Mouse (Mus musculus): Measurements from ENCODE around the gene Cdh4.

Gene Cdh4

DNA sequence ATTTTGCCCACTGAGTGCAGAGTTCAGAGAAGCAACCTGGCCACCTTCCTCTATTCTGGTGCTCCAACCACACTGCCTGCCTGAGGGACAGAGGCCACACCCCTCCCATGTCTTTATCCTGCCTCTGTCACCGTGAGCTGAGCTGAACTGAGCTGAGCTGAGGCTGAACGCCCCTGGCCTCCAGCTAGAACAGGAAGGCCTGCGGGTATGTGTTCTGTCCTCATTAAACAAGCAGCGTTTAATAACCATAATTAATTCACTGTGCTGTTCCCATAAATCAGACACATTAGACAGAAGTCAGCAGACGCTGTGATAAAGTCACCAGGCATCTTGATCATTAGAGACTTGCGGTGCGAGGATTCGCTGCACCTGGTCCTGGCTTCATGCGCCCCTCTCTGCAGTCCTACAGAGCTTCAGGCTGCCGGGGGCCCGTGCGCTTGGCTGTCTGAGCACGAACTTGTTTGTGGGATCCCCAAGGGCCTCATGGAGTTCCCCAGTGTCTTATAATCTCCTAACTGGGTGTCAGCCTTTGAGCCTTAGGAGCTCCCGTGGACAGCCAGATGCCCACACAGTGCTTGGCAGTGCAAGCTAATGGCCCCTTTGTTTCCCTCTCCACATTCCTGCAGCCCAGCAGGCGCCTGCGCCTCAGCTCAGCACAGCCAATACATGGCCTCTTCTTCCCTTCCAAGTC is 291.1 kb downstream of the Cdh4 start:
- DNase-seq (ENCODE audit: low spot score), result no peak

DNA sequence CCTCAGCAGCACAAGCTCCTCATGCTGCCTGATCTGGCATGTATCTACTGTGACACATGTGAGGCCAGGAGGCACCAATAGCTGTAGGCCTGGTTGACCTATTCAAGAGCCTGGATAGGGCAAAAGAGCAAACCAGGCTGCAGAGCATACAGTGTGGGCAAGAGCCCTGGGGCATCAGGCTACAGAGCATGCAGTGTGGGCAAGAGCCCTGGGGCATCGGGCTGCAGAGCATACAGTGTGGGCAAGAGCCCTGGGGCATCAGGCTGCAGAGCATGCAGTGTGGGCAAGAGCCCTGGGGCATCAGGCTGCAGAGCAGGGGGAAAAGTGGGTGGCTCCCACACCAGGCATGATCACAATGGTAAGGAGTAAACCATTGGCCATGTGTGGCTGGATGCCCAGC is 300.2 kb downstream of the Cdh4 start:
- no peak for DNase-seq (ENCODE audit: low spot score)

DNA sequence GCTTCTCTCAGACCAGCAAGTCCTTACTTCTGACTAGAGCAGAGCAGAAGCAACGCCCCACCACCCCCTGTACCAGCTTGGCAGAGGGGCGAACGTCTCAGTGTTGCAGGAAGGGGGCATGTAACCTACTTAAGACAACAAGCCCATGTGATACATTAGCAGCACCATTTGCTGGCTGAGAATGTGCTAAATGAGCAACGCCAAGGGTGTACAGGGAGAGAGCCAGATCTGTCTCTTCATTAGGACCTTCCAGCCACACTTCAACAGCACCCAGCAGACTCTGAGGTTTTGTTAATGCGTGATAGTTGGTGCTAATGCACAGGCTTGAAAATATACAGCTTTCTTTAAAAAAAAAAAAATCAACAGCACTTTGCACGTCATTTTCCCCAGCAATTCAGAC is 300.6 kb downstream of the Cdh4 start:
- no peak for DNase-seq (ENCODE audit: low spot score)

DNA sequence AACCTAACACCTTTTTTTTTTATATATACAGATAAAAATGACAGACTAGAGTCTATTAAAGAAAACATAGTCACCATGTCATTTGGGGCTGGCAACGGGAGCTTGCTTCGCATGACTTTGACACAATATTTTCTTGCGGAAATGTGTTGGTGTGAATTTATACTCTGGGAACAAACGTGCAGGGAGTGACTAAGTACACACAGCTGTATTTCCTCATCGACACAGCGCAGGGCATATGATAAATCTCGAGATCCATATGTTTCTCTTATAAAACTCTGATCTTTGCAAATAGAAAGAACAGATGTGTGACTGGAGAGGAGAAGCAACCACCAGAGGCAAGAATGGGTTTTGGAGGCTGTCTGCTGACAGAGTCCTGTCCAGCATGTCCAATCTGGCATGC is 304.3 kb downstream of the Cdh4 start:
- DNase-seq (ENCODE audit: low spot score), result no peak

DNA sequence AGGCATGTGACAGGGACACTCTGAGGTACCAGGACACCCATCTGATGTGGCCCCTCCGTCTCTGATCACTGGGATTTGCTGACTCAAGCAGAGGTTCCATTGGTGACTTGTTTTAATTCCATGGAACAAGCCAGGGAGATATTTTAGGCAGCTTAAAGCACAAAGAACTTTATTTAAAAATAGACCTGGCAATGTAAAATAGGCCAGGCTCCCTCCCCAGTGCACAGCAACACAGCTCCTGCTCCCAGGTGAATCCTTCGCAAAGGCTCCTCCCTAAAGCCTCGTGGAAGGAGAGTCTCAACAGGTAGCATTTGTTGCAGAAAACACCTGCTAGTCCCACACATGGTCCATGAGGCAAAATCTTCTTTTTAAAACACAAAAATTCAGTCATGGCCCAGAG is 307.2 kb downstream of the Cdh4 start:
- DNase-seq (ENCODE audit: low spot score), result no peak

DNA sequence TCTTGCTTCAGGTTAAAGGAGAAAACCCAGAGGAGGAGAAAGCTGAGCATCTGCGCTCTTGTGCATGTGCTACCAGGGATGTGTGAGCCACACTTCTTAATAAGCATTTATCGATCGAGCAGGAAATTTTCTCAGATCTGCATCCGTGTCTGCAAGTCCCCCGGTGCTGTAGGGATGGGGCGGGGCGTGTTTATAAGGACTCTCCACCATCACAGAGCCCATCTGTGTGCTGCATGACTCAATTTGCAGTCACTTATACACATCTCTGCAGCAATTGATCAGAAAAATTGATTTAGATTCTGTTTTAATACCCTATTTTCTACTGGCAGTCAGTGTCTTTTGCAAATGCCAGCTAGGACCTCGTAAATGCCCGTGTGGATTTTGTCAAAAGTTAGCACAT is 311.6 kb downstream of the Cdh4 start:
- DNase-seq (ENCODE audit: low spot score), result no peak

DNA sequence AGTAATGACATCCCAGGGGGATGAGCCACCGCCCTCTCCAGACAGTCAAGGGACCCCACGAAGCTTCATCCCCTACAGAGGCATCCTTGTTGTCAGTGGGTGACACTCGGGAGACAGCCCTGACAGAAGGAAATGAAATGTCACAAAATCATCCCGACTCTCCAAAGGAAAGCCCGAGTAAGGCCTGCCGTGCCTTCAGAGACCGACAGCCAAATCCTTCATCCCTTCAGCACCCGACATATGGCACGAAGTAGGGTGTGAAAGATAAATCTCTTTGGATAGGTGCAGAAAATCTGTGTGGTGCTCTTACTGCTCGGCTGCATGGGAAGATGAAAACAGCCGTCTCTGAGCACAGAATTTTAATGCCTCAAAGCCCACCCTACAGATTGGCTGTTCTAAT is 312.5 kb downstream of the Cdh4 start:
- no peak for DNase-seq (ENCODE audit: low spot score)

DNA sequence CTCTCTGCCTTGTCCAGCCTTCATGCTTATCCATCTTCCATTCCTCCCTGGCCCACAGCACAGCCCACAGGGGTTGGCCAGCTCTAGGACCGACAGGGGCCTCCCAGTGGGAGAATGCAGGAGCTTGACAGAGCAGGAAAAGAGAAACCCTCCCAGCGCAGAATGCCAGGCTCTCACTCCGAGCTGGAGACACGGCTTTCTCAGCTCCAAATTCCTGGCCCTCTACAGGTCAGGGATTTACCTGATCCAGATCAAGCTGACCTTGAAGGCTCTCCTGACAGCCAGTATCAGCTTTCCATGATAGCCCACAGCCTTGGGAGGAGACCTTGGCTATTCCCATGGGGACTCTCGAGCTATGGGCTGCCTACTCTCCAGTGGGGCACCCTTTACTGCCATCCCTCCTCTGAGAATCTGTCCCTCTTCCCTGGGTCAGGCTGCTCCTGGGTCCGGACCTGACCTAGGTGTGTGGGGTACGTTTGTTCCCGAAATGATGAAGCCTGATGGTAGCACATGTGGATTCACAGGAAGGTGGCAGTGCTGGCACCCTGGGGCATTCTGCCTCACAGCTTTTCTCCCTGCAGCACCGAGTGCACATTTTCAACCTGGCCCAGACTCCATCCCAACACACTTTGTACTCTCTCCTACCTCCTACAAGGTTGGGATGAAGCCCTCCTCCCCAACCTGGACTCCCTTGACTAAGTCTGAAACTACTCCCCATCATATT is 319.6 kb downstream of the Cdh4 start:
- no peak for DNase-seq (ENCODE audit: low spot score)

DNA sequence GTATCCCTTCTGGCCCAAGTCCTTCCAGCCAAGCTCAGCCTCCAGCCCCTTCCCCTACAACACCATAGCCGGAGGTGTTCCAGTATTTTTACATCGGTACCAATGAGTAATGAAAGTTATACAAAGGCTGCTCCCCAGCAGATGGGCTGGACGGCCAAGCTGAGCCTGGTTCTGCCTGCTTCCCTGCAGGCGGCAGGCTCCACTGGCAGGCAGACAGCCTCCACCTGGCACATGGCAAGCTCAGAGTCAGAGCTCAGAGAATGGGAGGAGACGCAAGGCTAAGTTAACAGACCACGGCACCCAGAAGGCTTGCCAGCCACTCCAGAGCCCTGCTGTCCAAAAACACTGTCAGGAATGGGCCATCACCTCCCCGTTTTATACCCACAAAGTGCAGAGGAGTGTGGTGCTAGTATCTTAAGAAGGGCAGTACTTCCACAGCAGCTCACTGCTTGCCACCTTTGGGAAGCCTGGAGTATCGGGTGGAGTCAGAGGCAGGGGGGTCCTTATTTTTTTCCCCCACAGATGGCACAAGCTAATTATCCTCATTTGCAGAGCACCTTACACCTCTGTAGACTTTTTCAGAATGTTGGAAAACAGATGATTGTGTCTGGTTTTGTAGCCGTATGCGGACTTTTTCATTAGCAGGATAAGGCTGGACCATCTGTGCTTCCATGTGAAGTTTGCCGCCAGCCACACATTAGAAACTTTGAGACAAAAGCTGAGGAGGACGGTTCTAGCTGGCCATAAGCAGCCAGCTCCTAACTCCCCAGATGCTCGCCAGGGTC is 320.5 kb downstream of the Cdh4 start:
- no peak for DNase-seq (ENCODE audit: low spot score)

DNA sequence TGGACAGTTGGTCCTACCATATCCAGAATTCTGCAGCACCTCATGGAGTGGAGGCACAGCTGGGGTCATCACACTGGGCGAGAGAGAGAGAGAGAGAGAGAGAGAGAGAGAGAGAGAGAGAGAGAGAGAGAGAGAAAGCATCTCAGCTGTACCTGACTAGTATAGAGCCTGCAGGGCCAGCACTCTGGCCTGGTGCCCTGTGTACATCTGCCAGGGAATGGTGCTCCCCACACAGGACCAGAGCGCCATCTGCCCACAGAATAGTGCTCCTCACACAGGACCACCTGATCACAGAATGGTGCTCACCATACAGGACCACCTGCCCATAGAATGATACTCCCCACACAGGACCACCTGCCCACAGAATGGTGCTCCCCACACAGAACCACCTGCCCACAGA is 322.2 kb downstream of the Cdh4 start:
- no peak for DNase-seq (ENCODE audit: low spot score)

DNA sequence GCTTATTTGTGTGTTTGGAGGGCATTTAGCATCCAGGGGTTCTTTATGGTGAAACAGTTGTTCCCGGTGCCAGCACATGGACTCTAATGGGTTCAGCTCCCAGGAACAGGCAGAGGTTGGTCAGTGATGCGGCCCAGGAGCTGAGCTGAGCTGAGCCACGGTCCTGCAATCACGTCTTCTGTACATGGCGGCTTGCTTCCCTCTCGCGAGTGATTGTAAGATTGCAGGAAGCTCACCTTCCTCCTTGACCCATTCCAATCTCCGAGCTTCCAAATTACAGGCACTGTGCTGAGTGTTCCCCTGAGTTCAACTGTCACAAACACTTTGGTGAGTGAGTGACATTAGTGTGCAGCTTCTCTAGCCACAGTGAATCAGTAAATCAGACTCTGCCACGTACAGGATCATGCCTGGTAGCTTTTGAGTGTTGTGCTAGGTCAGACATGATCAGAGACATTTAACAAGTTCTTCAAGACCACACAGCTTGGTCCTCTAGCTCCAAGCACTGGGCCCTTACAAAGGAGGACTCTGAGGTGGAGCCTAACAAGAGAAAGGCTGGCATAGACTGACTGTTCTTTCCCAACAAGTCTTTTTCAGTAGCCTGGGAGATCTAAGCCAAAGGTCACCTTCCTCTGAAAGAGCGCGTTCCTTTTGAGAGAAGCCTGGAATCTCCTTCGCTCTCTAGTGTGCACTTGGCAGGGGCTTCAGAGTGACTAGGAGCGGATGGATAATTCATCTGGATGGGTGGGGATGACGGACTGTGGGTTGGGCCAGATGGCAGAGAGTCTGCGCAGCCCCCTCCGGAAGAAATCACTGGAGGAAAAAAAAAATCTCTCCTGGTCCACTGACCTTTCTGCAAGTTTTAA is 324.7 kb downstream of the Cdh4 start:
- DNase-seq (ENCODE audit: low spot score), result no peak

DNA sequence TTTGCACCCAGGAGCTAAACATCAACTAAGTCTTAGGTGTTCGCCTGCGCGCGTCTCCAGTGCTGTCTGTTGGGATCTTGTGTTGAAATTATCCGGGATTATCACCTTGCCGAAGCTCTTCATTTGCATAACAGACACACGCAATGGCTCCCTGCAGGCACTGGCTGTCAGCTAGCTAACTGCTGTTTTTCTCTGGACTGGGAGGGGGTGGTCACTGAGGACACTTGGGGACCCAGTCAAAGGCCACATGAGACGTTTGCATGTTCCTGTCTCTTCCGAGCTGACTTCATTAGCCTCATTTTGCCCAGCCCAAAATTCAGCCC is 325.3 kb downstream of the Cdh4 start:
- DNase-seq (ENCODE audit: low spot score), result no peak

DNA sequence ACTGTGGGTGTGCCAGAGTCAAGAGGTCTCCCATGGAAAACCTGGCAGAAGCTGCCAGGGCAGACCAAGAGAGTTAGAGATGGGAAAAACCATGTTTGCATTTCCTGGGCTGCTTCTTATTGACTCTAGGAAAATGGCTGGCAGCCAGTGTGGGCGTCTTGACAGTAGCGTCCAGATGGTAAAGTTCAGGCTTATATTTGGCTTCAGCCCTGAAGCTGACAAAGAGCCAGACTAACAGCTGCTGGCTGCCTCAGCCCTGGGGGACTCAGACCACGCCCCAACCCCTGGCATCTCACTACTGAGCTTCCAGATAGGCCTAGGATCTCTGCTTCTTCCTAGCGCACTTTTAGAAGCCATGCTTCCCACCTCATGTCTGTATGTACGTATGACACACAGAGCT is 326.9 kb downstream of the Cdh4 start:
- DNase-seq (ENCODE audit: low spot score), result no peak

DNA sequence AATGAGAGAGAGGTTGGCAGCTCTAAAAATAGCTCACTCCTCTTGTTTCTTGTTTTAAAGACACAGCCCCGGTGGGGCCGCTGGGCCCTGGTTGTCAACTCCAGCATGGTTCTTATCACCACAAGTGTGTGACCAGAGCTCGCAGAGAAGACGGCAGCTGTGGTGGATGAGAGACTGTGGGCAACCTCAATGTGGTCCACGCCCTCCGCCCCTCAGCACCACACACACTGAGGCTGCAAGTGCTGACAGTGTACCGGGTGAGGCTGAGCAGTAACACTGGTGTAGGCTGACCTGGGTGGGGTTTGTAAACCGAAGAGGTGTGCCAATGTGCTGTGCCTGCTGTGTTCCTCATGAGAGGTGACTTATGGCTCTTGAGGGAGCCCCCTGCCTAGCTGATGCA is 327.7 kb downstream of the Cdh4 start:
- no peak for DNase-seq (ENCODE audit: low spot score)

DNA sequence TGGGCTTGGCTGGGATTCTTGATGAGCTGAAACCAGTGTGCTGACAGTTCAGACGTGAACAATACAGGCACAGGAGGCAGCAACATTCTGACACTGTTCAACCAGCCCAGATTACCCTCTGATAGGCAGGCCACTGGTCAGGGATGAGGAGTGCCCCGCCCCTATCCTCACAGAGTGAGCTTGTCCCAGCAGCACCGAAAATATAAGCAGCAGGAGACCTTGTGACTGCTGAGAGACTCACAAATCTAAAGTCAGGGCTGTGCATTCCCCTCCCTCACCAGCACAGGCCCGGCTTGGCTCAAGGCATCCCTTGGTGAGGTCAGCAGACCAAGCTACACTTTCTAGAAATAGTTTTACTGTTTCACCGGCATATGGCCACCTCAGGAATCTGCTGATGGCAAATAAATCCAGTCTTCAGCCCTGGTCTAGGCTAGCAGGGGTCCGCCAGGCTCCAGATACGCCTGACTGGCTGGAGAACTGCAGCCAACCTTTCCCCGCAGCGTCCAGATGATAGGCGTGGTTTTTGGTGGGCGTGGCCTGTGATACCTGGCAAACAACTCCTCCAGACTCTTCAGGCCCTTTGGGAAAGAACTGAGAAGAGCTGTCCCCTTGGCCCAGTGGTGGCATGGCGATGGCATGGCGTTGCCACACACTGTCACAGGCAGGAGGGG is 332.3 kb downstream of the Cdh4 start:
- no peak for DNase-seq (ENCODE audit: low spot score)

DNA sequence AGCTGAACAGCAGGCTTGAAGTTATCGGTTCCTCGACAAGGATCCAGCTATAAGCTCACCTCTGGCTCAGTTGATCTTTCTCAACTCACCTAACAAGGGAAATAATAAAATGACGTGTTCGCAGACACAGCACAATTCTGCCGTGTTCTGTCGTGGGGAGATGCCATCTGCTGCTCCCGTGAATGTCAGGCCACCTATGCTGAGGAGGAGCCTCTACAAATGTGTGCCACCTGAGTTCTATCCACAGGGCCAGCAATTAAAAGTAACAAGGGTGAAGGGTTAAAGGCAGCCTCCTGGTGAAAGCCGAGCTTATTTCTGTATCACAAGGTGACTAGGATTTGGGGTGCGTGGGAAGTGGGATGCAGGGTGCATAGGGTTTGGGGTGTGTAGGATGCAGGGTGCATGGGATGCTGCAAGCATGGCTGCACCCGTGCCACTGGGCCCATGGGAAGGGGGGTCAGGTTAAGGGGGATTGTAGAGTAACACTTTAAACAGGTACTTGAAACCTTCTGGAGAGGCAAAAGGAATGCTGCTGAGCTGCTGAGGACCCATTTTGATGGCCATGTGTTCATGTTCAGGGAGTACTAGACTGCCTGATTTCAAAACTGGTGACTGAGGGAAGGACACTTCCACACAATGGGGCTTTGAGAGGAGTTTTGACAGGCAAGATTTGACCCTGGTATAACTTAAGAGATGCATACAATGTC is 333.9 kb downstream of the Cdh4 start:
- no peak for DNase-seq (ENCODE audit: low spot score)

DNA sequence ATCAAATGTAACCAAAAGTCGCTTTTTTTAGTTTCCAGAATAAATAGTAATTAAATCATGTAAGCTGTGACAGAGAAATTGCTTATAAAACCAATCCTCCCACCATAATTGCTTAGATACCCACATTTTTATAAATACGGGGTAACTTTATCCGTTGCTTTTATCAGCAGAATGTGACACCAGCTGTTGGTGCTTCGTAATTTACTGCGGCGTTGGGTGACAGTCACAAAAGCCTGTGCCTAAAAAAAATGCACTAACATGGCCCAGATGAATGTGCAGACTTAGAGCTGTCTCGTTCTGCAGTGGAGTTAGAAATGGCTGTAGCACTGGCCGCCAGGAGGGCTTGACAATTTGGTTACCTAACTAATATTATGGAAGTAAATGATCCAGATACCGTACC is 337.0 kb downstream of the Cdh4 start:
- no peak for DNase-seq (ENCODE audit: low spot score)

DNA sequence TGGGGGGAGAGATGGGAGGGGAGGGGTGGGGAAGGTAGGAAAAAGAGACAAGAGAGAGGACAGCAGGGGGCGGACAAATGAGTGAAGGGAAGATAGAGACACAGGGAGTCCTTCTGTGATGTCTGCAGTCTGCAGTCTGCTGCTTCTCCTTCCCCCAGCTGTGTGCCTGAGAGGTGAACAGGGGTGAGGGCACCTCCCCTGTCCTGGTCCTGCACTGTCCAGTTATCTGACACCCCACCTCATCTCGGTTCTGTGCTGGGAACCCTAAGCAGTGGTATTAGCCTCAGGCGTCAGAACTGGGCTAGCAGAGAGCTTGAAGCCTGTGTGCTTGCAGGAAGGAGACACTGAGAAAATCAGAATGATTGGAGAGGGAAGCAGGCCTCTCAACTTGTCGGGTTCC is 338.7 kb downstream of the Cdh4 start:
- DNase-seq (ENCODE audit: low spot score), result no peak

DNA sequence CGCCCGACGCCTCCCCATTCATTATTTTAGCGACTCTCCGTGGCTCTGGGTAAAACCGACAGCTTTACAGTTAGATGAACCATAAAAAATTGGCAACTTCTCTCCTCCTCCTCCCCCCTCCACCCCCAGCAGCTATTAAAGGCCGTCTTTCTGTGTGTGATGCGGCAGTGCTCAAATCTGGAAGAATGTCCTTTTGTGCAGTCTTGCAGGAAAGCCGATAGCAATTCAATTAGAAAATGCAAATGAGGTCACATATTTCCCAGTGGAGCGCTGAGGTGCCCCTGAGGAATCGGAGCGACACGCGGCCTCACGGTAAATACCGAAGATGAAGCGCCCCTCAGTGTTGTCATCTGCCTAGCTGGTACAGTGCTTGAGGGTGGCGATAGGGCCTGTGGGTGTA is 345.0 kb downstream of the Cdh4 start:
- no peak for DNase-seq (ENCODE audit: low spot score)

DNA sequence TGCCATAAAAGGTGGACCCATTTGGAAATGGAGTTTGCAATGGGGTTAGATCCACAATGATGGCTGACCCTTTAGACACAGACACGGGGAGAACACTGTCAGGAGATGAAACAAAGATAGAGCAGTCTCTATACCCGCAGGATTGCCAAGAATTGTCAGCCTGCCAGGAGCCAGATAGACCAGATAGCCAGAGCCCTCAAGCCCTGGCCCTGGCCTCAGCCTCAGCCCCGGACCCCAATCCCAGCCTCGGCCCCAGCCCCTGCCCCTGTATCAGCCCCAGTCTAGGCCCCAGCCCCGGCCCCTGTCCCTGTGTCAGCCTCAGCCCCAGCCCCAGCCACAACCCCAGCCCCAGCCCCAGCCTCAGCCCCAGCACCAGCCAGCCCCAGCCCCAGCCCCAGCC is 345.6 kb downstream of the Cdh4 start:
- DNase-seq (ENCODE audit: low spot score), result no peak

DNA sequence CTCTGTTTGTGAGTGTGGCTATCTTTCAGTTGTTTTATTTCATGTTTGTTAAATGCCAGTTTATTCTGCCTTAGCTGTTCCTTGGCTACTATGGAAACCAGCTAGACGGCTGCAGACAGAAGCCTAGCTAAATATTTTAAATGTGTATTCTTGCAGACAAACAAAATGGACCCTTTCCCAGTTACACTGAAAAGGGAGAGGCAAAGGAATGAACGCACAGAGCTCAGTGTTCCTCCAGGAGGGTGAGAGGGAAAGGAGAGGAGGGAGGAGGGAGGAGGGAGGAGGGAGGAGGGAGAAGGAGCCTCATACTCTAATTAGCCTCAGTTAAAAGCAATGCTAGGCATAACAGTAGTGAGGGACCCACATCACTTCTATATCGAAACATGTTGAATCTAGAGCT is 348.5 kb downstream of the Cdh4 start:
- no peak for DNase-seq (ENCODE audit: low spot score)

Measured in c-Kit-positive CD71-positive TER-119-positive erythroid progenitor cells, embryonic 14.5 days (primary cell).